Mouse (Mus musculus): Measurements from ENCODE around the gene Dcaf1.

- no peak for TF ChIP-seq CTCF (IDR thresholded peaks at IDR 0.05)
- TF ChIP-seq EP300 (IDR thresholded peaks at IDR 0.05) = no peak
Measured at GRCm38 (mm10) chr9:106885901-106886731, 64.4 kb downstream of the Dcaf1 start.
